Mouse (Mus musculus) kidney, adult 8-10 months (tissue): ENCODE results near the gene Dlec1.

ENCODE experiments used
- DNase-seq, 2 experiments: peaks; one replicate each; pipeline ENCODE4 v3.0.0; 2022

Dlec1 gene

GRCm38 (mm10) chr9:119101992-119102782 lies at the start of gene Dlec1:
Gene Dlec1 (plus strand): TSS chr9:119102478.
- DNase-seq, result peak; percentile 84 to 85

DNA sequence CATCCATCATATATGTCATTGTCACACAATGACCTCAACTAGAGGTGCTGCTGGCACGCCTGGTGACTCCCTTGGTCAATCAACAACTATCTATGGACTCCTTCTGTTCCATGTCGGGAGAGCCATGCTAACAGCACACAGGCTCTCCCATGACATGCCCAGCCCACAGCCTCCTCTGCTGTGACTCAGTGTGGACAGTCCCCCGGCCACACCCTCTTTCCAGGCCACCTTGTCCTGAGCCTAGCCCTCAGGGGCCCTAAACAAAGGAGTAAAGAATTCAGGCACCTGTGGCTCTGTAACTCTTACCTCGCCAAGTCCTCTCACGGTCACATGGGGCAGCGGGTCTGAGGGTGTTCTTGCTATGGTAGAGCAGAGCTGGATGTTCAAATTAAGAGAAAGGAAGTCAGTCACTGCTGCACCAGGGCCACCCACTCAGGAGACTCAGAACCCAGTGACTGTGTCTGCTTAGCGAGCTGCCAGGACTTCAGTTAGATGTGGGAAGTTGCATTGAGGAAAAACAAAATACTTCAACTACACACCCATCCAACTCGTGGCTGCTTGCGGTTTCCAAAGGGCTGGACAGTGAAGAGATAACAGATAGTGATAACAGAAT lies 48.2 kb upstream of the Dlec1 start:
- no peak for DNase-seq

- DNase-seq, result no peak
These were observed 46.9 kb upstream of the Dlec1 start for GRCm38 (mm10) chr9:119055336-119055735.

DNA sequence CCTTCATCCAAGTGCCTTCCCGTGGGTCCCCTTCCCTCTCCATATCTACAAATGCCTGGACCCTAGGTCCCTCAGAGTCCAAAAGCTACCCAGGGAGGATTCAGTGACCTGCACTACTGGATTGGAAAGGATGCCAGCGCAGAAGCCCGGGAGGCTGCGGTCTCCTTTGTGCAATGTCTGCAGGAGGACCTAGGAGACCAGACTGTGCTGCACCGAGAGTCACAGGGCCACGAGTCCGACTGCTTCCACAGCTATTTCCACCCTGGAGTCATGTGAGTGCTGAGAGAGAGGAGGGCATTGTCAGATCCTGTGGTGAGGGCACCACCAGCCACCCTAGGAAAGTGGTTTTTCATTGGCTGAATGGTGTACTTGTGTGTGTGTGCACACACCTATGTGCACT lies 44.0 kb upstream of the Dlec1 start:
- DNase-seq, result peak in 1 of 2 experiments; percentile 22

DNA sequence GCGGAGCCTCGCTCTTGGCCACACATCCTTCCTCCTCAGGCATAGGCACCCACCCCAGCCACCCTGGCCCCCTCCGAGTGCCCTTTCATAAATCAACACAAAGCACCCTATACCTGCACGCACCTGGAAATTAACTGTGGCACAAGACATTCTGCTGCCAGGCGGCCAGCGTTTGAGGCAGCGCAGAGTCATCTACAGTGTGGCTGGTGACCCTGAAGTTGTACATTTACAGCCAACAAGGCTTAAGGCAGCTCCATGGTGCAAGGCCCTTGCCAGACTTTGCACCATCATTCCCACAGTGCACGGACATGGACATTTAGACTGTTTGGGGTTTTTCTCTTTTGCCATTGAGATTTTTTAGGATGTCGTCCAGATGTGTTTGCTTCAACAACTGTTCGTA lies 41.6 kb upstream of the Dlec1 start:
- DNase-seq, result peak in 1 of 2 experiments; percentile 43

- peak; percentile 87 to 88 for DNase-seq
These were observed 39.1 kb upstream of the Dlec1 start for GRCm38 (mm10) chr9:119063036-119063644.

- no peak for DNase-seq
These were observed 38.0 kb upstream of the Dlec1 start for GRCm38 (mm10) chr9:119064296-119064695.

- DNase-seq, result peak; percentile 73 to 87
These were observed 34.7 kb upstream of the Dlec1 start for GRCm38 (mm10) chr9:119067601-119068000.

DNA sequence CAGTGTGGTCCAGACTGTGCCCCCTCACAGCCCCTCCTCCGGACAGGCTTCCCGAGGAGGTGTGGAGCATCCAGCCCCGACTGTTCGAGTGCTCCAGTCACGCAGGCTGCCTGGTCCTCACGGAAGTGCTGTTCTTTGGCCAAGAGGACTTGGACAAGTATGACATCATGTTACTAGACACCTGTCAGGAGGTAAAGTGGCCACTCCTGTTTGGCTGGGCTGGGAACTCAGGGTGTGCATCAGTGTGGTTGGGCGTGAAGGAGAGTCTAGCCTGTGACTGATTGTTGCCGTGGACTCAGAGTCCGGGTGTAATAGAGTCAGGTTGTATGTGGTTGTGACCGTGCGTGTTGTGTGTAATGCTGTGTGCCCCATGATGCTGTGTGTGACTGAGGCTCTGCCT lies 34.0 kb upstream of the Dlec1 start:
- DNase-seq, result no peak

DNA sequence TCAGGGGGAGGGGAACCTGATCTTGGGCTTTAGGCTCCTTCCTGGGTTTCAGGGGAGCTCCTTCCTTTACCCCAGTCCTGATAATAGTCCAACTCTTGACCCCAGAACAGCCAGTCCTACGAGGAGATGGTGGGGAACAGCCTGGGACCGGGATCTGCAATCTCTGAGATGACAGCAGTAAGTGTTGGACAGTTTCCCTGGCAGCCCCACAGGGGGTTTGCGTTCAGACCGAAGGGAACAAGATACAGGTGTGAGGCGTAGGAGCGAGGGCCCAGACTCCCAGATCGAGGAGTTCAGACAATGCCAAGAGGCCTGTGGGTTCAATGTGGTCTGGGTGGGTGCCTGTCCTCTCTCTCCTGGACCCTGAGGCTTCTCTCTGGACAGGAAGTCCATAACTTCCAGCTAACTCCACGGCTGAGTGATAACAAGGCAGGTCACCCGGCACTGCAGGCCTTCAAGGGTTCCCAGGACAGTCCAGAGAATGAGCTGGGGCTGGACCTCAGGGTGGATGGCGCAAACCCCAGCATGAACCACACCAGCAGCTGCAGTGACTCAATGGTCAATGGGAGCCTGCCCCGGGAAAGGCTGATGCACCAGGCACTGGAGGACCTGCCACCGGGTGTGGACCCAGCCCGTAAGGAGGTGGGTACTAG lies 32.0 kb upstream of the Dlec1 start:
- no peak for DNase-seq

DNA sequence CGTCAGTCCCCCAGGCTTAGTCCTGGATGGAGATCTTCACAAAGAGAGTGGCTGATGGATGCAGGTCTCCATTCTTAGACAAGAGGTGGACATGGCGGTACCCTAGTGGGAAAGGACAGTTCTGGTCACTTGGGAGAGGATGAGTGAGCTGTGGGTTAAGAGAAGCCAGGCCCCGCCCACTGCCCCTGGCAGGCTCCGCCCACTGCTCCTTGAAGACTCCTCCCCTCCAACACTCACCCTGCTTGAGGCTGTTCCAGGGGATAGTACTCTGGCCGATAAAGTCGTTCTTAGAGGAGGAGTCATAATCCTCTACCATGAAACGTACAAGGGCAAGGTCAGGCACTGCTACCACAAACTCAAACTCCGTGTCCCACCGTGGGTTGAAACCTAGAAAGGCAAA lies 30.5 kb upstream of the Dlec1 start:
- DNase-seq, result peak in 1 of 2 experiments; percentile 39

DNA sequence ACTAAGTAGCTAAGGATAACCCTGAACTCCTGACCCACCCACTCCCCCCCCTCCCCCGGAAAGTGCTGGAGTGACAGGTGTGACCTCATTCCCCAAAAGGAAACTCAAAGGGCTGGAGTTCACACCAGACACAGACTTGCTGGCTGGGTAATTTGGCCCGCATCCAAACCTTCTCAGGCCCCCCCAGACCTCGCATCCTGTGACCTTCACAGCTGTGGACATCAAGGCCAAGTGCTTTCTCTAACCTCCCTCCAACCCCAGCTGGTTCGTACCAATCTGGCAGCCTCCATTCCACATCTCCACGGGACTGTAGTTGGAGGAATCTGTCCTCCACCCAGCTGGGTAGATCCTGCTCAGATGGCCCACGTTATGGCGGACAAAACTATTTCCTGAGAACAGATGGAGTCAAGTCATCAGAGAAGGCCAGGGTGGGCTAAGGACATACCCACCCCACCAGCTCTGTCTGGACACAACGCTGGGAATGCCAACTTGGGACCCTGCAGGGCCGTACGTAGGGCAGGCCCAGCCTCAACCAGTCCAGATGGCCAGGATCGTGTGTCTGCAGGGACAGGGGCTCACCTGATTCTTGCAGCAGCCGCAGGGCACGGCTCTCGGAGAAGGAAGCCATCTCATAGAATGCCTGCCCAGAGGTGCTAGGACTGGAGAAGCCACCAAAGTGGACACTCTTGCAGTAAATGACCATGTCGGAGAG lies 28.9 kb upstream of the Dlec1 start:
- DNase-seq, result peak in 1 of 2 experiments; percentile 39

- no peak for DNase-seq
These were observed 26.6 kb upstream of the Dlec1 start for GRCm38 (mm10) chr9:119075685-119076084.

DNA sequence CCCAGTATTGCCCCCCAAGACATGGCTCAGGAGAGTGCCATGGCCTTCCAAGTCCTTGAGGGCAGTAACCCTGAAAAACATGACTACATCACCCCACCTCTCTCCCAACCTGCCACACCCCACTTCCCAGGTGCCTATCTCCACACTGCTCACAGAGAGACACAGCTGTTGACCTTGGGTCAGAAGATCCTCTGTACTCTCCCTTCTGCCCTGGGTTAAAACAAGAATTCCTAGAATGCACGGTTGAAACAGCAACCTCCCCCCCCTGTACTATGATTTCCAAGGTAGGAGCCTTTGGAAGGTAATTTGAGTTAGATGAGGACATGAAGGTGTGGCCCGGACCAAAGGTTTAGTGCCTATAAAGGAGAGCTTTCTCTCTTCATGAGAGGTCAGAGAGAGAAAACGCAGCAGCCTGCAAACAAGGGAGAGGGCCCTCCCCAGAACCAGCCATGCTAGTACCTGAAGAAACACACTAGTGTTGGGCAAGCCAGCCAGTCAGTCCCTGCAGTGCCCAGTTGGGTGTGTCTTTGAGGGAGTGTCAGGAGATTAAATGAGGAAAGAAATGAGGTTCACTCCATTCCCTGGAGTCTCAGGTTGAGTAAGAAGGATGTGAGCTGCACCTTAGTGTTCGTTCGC lies 22.1 kb upstream of the Dlec1 start:
- DNase-seq, result no peak

- DNase-seq, result no peak
These were observed 20.2 kb upstream of the Dlec1 start for GRCm38 (mm10) chr9:119082039-119082438.

- DNase-seq, result no peak
These were observed 19.4 kb upstream of the Dlec1 start for GRCm38 (mm10) chr9:119082656-119083430.

- DNase-seq, result no peak
These were observed 18.3 kb upstream of the Dlec1 start for GRCm38 (mm10) chr9:119083966-119084365.

DNA sequence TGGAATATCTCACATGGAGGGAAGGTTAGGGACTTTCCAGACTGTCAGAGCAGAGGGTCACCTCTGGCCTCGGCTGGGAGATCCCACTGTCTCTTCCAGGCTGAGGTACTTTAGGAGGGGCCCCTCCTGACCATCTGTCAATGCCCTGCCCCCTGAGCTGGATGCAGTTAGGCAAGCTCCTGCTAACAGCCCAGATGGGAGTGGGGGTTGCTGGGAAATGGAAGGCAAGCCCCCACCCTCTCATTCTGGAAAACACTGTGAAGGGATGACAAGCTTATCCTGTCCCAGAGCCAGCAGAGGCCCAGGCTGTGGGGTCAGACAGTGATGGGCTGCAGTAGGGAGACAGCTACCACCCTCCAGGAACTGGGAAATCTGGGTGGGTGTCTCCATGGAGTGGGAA lies 15.8 kb upstream of the Dlec1 start:
- no peak for DNase-seq

GRCm38 (mm10) chr9:119087309-119087708 lies 15.0 kb upstream of the Dlec1 start:
- DNase-seq, result no peak

DNA sequence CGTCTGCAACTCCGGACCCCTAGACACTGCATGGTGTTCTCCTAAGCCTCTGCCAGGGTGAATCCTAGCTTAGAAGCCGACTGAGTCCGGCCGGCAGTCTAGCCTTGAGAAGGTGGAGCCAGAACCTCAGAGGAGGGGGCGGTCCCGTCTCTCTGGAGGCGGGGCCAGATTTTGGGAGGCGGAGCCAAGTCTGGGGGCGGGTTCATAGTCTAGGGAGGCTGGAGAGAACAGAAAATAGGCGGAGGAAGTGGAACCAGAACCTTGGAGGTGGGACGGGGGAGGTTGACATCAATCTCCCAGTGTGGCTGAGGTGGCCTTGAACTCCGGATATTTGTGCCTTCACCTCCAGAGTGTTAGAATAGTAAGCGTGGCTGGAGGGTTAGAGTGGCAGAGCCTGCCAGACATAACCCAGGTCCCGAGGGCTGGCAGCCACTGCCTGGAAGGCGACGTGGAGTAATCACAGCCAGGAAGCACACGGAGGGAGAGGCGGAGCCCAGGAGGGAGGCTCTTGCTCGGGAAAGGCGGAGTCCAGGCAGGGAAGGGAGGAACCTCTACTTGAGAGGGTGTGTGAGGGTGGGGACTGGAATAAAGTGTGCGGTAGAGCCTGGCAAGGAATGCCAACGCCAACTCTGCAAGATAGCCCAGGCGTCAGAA lies 14.0 kb upstream of the Dlec1 start:
- DNase-seq, result peak; percentile 95 to 99

- no peak for DNase-seq
These were observed 12.8 kb upstream of the Dlec1 start for GRCm38 (mm10) chr9:119089437-119089836.
